Mouse (Mus musculus): ENCODE measurements around the gene Dpagt1. TPM values are rescaled to one million over a fixed set of nuclear protein-coding genes. Genes with fewer than 3 reads are reported as not detected.
A peak's percentile ranks its signal among the peaks of the same experiment; 100 is the strongest.
"Not testable (repeated sequence)": the region's sequence is repeated elsewhere in the genome, so short reads cannot be mapped to it uniquely, and the experiment has no call there.

Gene Dpagt1
- polyA plus RNA-seq (2015; fragmentation: Nextera tagmentation; extraction: Ambion mirVana), result 38.4 and 40.5 TPM in 2 replicates

- Histone ChIP-seq H3K9me3 (no peaks in the 10 kb centered on the region), H3K4me3 (peak within 1 kb of the TSS; percentile 83), H3K36me3 (peaks cover 26% of the 10 kb centered on the region), H3K4me1 (peaks cover 15% of the 10 kb centered on the region), H3K9ac (peak within 1 kb of the TSS; percentile 91), H3K27me3 (no peaks in the 10 kb centered on the region), H3K27ac (peak within 1 kb of the TSS; percentile 94), H3K4me2 (peak within 1 kb of the TSS; percentile 76)
- ATAC-seq (ENCODE audit: insufficient number of reproducible peaks, insufficient read depth, low FRiP score, low TSS enrichment, low read depth), result no peak; the same call in 1 of the 2 replicates
- 5% methylated on average over 12 of the region's 12 CpGs for WGBS
Measured at GRCm38 (mm10) chr9:44325768-44326370, at the start of gene Dpagt1. Gene Dpagt1 (plus strand): TSS chr9:44326019.

- ATAC-seq (ENCODE audit: insufficient number of reproducible peaks, insufficient read depth, low FRiP score, low TSS enrichment, low read depth), result no peak
- Histone ChIP-seq H3K27ac (no peak overlapping the region), H3K4me2 (no peak overlapping the region), H3K9me3 (no peaks in the 10 kb centered on the region), H3K4me1 (peaks cover 14% of the 10 kb centered on the region), H3K4me3 (no peak overlapping the region), H3K27me3 (peaks cover 25% of the 10 kb centered on the region), H3K9ac (no peak overlapping the region), H3K36me3 (peaks cover 28% of the 10 kb centered on the region)
- WGBS, result 73% methylated on average over 5 of the region's 5 CpGs
Measured at GRCm38 (mm10) chr9:44283183-44283582, 42.6 kb upstream of the Dpagt1 start.

- 8% methylated on average over 6 of the region's 6 CpGs for WGBS
- peaks cover 46% of the 10 kb centered on the region for H3K27me3 ChIP-seq
- no peaks in the 10 kb centered on the region for H3K9me3 ChIP-seq
- no peak overlapping the region for H3K27ac ChIP-seq
- peak overlapping the region; percentile 95 for H3K4me2 ChIP-seq
- H3K4me1 ChIP-seq, result peaks cover 24% of the 10 kb centered on the region
- no peak overlapping the region for H3K4me3 ChIP-seq
- no peak for ATAC-seq (ENCODE audit: insufficient number of reproducible peaks, insufficient read depth, low FRiP score, low TSS enrichment, low read depth)
- peaks cover 19% of the 10 kb centered on the region for H3K36me3 ChIP-seq
- 0 out of 2 replicates have a peak overlapping the region, but pooled peaks have one; percentile 44 for H3K9ac ChIP-seq
Measured at GRCm38 (mm10) chr9:44286256-44286850, 39.5 kb upstream of the Dpagt1 start.

- Histone ChIP-seq H3K9me3 (no peaks in the 10 kb centered on the region), H3K4me2 (peak overlapping the region; percentile 95)
Measured at GRCm38 (mm10) chr9:44287003-44287400, 38.8 kb upstream of the Dpagt1 start.

GRCm38 (mm10) chr9:44287401-44288075 is 38.3 kb upstream of the Dpagt1 start:
- Histone ChIP-seq H3K27me3 (peaks cover 46% of the 10 kb centered on the region), H3K9ac (peak overlapping the region; percentile 78)

More at GRCm38 (mm10) chr9:44287003-44287400, 38.8 kb upstream of the Dpagt1 start:
- ATAC-seq (ENCODE audit: insufficient number of reproducible peaks, insufficient read depth, low FRiP score, low TSS enrichment, low read depth), result no peak
- peak overlapping the region; percentile 78 for H3K9ac ChIP-seq
- H3K4me3 ChIP-seq, result peak overlapping the region; percentile 71
- H3K27me3 ChIP-seq, result peaks cover 46% of the 10 kb centered on the region
- no peak overlapping the region for H3K27ac ChIP-seq
- H3K36me3 ChIP-seq, result peaks cover 20% of the 10 kb centered on the region
- WGBS, result 5% methylated on average over 11 of the region's 11 CpGs
- H3K4me1 ChIP-seq, result peaks cover 24% of the 10 kb centered on the region

GRCm38 (mm10) chr9:44288076-44288958 is 37.5 kb upstream of the Dpagt1 start, which contains the start of gene Abcg4:
Gene Abcg4 (minus strand): TSS chr9:44288615.
- ATAC-seq (ENCODE audit: insufficient number of reproducible peaks, insufficient read depth, low FRiP score, low TSS enrichment, low read depth), result 0 out of 2 replicates have a peak, but pooled peaks have one; percentile 29
- Histone ChIP-seq H3K27ac (no peak within 1 kb of the TSS), H3K27me3 (peaks cover 46% of the 10 kb centered on the region), H3K36me3 (peaks cover 33% of the 10 kb centered on the region), H3K4me3 (peak within 1 kb of the TSS; percentile 71), H3K9ac (peak within 1 kb of the TSS; percentile 78), H3K4me1 (peaks cover 24% of the 10 kb centered on the region), H3K4me2 (peak within 1 kb of the TSS; percentile 95), H3K9me3 (no peaks in the 10 kb centered on the region)
- 3% methylated on average over 38 of the region's 38 CpGs for WGBS

More at GRCm38 (mm10) chr9:44287401-44288075, 38.3 kb upstream of the Dpagt1 start:
- H3K9me3 ChIP-seq, result no peaks in the 10 kb centered on the region
- peak overlapping the region; percentile 95 for H3K4me2 ChIP-seq
- no peak overlapping the region for H3K27ac ChIP-seq
- H3K36me3 ChIP-seq, result peaks cover 25% of the 10 kb centered on the region
- H3K4me3 ChIP-seq, result peak overlapping the region; percentile 71
- peaks cover 24% of the 10 kb centered on the region for H3K4me1 ChIP-seq
- WGBS, result 1% methylated on average over 47 of the region's 47 CpGs
- ATAC-seq (ENCODE audit: insufficient number of reproducible peaks, insufficient read depth, low FRiP score, low TSS enrichment, low read depth), result peak; percentile 53; the same call in 1 of the 2 replicates

GRCm38 (mm10) chr9:44288959-44289291 is 36.9 kb upstream of the Dpagt1 start:
- peaks cover 24% of the 10 kb centered on the region for H3K4me1 ChIP-seq
- no peak overlapping the region for H3K4me3 ChIP-seq
- H3K27me3 ChIP-seq, result peaks cover 46% of the 10 kb centered on the region
- no peak for ATAC-seq (ENCODE audit: insufficient number of reproducible peaks, insufficient read depth, low FRiP score, low TSS enrichment, low read depth)
- H3K36me3 ChIP-seq, result peaks cover 39% of the 10 kb centered on the region
- 11% methylated on average over 11 of the region's 11 CpGs for WGBS
- peak overlapping the region; percentile 95 for H3K4me2 ChIP-seq
- H3K27ac ChIP-seq, result no peak overlapping the region
- H3K9me3 ChIP-seq, result no peaks in the 10 kb centered on the region
- no peak overlapping the region for H3K9ac ChIP-seq

- peaks cover 14% of the 10 kb centered on the region for H3K4me1 ChIP-seq
- no peaks in the 10 kb centered on the region for H3K9me3 ChIP-seq
- no peak for ATAC-seq (ENCODE audit: insufficient number of reproducible peaks, insufficient read depth, low FRiP score, low TSS enrichment, low read depth)
- H3K9ac ChIP-seq, result no peak overlapping the region
- no peak overlapping the region for H3K27ac ChIP-seq
- H3K27me3 ChIP-seq, result peaks cover 28% of the 10 kb centered on the region
- 71% methylated on average over 3 of the region's 3 CpGs for WGBS
- H3K4me2 ChIP-seq, result no peak overlapping the region
- H3K4me3 ChIP-seq, result no peak overlapping the region
- peaks cover 72% of the 10 kb centered on the region for H3K36me3 ChIP-seq
Measured at GRCm38 (mm10) chr9:44292490-44292889, 33.3 kb upstream of the Dpagt1 start.

- not testable (repeated sequence) for H3K9ac ChIP-seq; ATAC-seq (ENCODE audit: insufficient number of reproducible peaks, insufficient read depth, low FRiP score, low TSS enrichment, low read depth); H3K4me3 ChIP-seq; H3K4me2 ChIP-seq; H3K27ac ChIP-seq; H3K27me3 ChIP-seq; H3K9me3 ChIP-seq
- H3K36me3 ChIP-seq, result peaks cover 76% of the 10 kb centered on the region
- WGBS, result 93% methylated on average over 3 of the region's 3 CpGs
- peaks cover 14% of the 10 kb centered on the region for H3K4me1 ChIP-seq
Measured at GRCm38 (mm10) chr9:44300001-44300400, 25.8 kb upstream of the Dpagt1 start.

- H3K27ac ChIP-seq, result peak within 1 kb of the TSS; percentile 71
- H3K36me3 ChIP-seq, result peaks cover 28% of the 10 kb centered on the region
- H3K4me3 ChIP-seq, result peak within 1 kb of the TSS; percentile 97
- H3K4me2 ChIP-seq, result peak within 1 kb of the TSS; percentile 78
- WGBS, result under 1% methylated on average over 54 of the region's 54 CpGs
- H3K9me3 ChIP-seq, result no peaks in the 10 kb centered on the region
- peaks cover 14% of the 10 kb centered on the region for H3K4me1 ChIP-seq
- peak; percentile 99 for ATAC-seq (ENCODE audit: insufficient number of reproducible peaks, insufficient read depth, low FRiP score, low TSS enrichment, low read depth)
- peak within 1 kb of the TSS; percentile 96 for H3K9ac ChIP-seq
- no peaks in the 10 kb centered on the region for H3K27me3 ChIP-seq
Measured at GRCm38 (mm10) chr9:44305466-44306079, 20.2 kb upstream of the Dpagt1 start, which contains the start of gene Hinfp. Gene Hinfp (minus strand): TSS chr9:44305671.
